Mouse (Mus musculus) stomach, embryonic 15.5 days (tissue): Measurements from ENCODE around the gene Sprr2a2. TPM values are rescaled to one million over a fixed set of nuclear protein-coding genes. Genes with fewer than 3 reads are reported as not detected.
"Not testable (repeated sequence)": the region's sequence is repeated elsewhere in the genome, so short reads cannot be mapped to it uniquely, and the experiment has no call there.

Experiments used
- ATAC-seq: fragments of 200-750 bp; cut with Nextera tagmentation; 2 replicates; pipeline ENCODE4 v1.8.0; 2017; ENCODE audit warnings: low read depth, moderate number of reproducible peaks, moderate TSS enrichment; ENCODE audit not compliant: insufficient read depth, low FRiP score
- H3K27ac ChIP-seq: fragments of 300-500 bp; sonication (generic); 2 replicates; pipeline ENCODE4 v1.5.1; 2015; ENCODE audit warnings: mild to moderate bottlenecking, inconsistent platforms
- H3K27me3 ChIP-seq: fragments of 300-500 bp; sonication (generic); replicated peaks from 2 replicates; pipeline ENCODE4 v1.6.1; 2015; ENCODE audit warnings: inconsistent platforms
- H3K36me3 ChIP-seq: fragments of 300-500 bp; sonication (generic); 2 replicates; pipeline ENCODE4 v1.6.1; 2015; ENCODE audit warnings: inconsistent platforms
- H3K4me1 ChIP-seq: fragments of 300-500 bp; sonication (generic); 2 replicates; pipeline ENCODE4 v1.6.1; 2015; ENCODE audit warnings: inconsistent platforms
- H3K4me2 ChIP-seq: fragments of 300-500 bp; sonication (generic); 2 replicates; pipeline ENCODE4 v1.6.1; 2015; ENCODE audit warnings: mild to moderate bottlenecking, inconsistent platforms
- H3K4me3 ChIP-seq: fragments of 300-500 bp; sonication (generic); replicated peaks from 2 replicates; pipeline ENCODE4 v1.5.1; 2015; ENCODE audit warnings: inconsistent platforms
- H3K9ac ChIP-seq: fragments of 300-500 bp; sonication (generic); 2 replicates; pipeline ENCODE4 v1.6.1; 2015; ENCODE audit warnings: inconsistent platforms
- H3K9me3 ChIP-seq: fragments of 300-500 bp; sonication (generic); 2 replicates; pipeline ENCODE4 v1.6.1; 2016; ENCODE audit warnings: inconsistent platforms
- WGBS: fragments of 180-500 bp; shearing (Covaris S2); methylation state at CpG from one replicate; pipeline ENCODE4 v1.1.7; 2015; 5-methylcytosine and 5-hydroxymethylcytosine counted together
- polyA plus RNA-seq: library from polyadenylated mRNA; unstranded; fragments of >200 nt; fragmentation: Nextera tagmentation; extraction: Ambion mirVana; gene quantifications from 2 replicates; pipeline ENCODE4 v1.2.1, GENCODE M21; 2015

Sprr2a2 gene
- 541 and 1,085 TPM in 2 replicates for polyA plus RNA-seq

GRCm38 (mm10) chr3:92215569-92215968 lies at the start of gene Sprr2a2, which contains the start of gene Sprr2a1:
TSS of gene Sprr2a2 (plus strand) at chr3:92215920.
TSS of gene Sprr2a1 (plus strand) at chr3:92215799.
- H3K9ac ChIP-seq, H3K4me2 ChIP-seq, H3K27ac ChIP-seq, H3K36me3 ChIP-seq, H3K9me3 ChIP-seq, H3K27me3 ChIP-seq, H3K4me3 ChIP-seq, H3K4me1 ChIP-seq: not testable (repeated sequence)
- WGBS = no CpG with 5 or more reads among the region's 2 CpGs
- peak; percentile 33; the same call in 1 of the 2 replicates for ATAC-seq

DNA sequence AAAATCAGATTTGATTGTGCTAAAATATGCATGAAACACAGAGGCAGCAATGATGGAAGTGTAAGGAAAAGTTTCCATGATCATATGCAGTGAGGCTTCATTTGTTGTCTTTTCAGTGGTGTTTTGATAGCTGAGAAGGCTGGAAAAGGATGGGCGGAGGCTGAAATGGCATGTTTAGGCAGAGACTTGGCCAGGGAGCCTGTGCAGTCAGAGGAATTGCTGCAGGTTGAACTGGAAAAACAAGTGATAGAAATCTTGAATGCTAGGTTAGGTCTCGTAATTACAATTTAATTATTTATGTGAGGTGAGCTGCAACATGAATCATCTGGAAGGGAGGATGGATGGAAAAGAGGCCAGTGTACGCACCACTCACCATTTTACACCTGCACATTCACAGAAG lies 45.9 kb upstream of the Sprr2a2 start:
- Histone ChIP-seq H3K9me3 (no peaks in the 10 kb centered on the region), H3K27me3 (no peaks in the 10 kb centered on the region), H3K4me3 (no peak overlapping the region), H3K36me3 (no peaks in the 10 kb centered on the region), H3K9ac (no peak overlapping the region), H3K4me2 (no peak overlapping the region), H3K27ac (no peak overlapping the region), H3K4me1 (no peaks in the 10 kb centered on the region)
- ATAC-seq = no peak
- 64% methylated on average over 3 of the region's 3 CpGs for WGBS

- ATAC-seq = no peak
- 76% methylated on average over 1 of the region's 1 CpGs for WGBS
- Histone ChIP-seq H3K4me3 (no peak overlapping the region), H3K36me3 (no peaks in the 10 kb centered on the region), H3K9ac (no peak overlapping the region), H3K27ac (no peak overlapping the region), H3K27me3 (no peaks in the 10 kb centered on the region), H3K9me3 (no peaks in the 10 kb centered on the region), H3K4me1 (no peaks in the 10 kb centered on the region), H3K4me2 (no peak overlapping the region)
Observed at GRCm38 (mm10) chr3:92176880-92177279, 38.8 kb upstream of the Sprr2a2 start.

GRCm38 (mm10) chr3:92195512-92196200 lies 20.1 kb upstream of the Sprr2a2 start:
- Histone ChIP-seq H3K4me3 (no peak overlapping the region), H3K27me3 (no peaks in the 10 kb centered on the region), H3K36me3 (no peaks in the 10 kb centered on the region), H3K9me3 (no peaks in the 10 kb centered on the region), H3K9ac (no peak overlapping the region), H3K4me2 (no peak overlapping the region), H3K27ac (no peak overlapping the region), H3K4me1 (no peaks in the 10 kb centered on the region)
- 84% methylated on average over 6 of the region's 6 CpGs for WGBS
- ATAC-seq = no peak; the same call in 1 of the 2 replicates

DNA sequence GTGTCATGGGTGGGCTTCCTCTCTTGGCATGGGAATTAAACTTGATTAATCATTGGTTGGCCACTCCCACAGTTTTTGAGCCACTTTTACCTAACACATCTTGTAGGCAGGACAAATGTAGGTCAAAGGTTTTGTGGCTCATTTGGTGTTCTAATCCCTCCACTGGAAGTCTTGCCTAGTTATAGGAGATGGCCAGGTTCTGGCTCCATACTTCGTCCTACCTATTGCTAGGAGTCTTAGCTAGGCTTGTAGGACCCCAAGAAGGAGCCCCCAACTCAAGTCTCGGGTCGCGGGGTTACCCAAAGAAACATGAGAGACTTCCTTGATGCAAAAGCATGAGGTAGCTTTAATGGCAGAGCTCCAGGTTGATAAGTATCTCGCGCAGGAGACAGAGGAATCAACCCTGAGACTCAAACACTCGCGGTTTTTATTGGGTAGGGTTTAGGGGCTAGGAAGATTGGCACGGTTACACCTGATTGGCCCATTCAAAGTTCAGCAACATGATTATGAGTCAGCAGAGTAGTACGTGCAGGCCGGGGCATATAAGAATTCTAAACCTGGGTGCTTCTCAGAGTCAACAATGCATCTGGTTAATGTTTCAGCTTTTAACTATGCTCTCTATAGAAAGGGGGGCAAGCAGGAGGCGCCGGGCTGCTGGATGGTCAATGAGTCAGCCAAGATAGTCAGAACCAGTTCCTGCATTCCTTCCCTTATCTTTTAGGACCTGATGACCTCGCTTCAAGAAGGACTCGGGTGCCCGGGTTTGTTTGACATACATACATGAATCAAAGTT lies 4.4 kb upstream of the Sprr2a2 start:
- H3K9ac ChIP-seq, H3K4me1 ChIP-seq, H3K27me3 ChIP-seq, H3K4me3 ChIP-seq, H3K36me3 ChIP-seq, H3K27ac ChIP-seq, H3K9me3 ChIP-seq, H3K4me2 ChIP-seq: not testable (repeated sequence)
- ATAC-seq = peak; percentile 92
- no CpG with 5 or more reads among the region's 16 CpGs for WGBS

DNA sequence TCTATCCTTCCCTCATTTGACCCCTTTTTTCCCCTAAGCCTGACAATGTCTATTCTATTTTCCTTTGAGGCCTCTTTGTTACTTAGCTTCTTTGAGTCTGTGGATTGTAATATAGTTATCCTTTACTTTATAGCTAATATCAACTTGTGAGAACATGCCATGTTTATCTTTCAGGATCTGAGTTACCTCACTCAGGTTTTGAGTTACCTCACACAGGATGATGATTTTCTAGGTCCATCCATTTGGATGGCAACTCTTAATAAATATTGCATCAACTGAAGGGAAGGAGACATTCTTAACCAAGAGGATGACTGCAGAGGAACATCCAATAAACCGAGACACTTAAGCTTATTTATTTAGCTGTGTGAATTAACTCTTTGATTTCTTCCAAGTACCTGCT lies 3.7 kb upstream of the Sprr2a2 start:
- not testable (repeated sequence) for ATAC-seq, H3K4me3 ChIP-seq
- no CpG with 5 or more reads among the region's 1 CpGs for WGBS

DNA sequence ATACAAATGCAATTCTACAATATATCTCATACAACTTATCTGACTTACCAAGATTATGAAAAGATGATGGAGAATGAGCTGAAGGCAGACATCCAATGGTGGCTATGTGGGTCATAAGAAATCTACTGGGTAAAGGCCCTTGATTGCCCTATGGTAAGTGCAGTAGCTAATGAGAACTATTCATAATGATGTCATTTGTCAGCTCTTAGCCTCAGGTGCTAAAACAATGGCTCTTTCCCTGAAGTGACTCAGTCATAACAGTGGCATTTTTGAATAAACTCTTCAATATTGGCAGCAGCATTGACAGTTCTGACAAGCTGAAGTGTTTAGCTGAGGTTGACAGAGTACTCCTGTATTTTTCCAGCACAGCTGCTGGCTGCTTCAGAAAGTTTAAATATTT lies 2.1 kb upstream of the Sprr2a2 start:
- H3K4me1 ChIP-seq, H3K4me3 ChIP-seq, H3K4me2 ChIP-seq, H3K9me3 ChIP-seq, H3K9ac ChIP-seq, ATAC-seq, H3K27ac ChIP-seq, H3K27me3 ChIP-seq, H3K36me3 ChIP-seq: not testable (repeated sequence)

More for the DNA sequence above, 3.7 kb upstream of the Sprr2a2 start:
- not testable (repeated sequence) for H3K4me2 ChIP-seq, H3K9me3 ChIP-seq, H3K27ac ChIP-seq, H3K27me3 ChIP-seq, H3K9ac ChIP-seq, H3K36me3 ChIP-seq, H3K4me1 ChIP-seq

GRCm38 (mm10) chr3:92219031-92219430 lies 3.3 kb downstream of the Sprr2a2 start:
- H3K9ac ChIP-seq, H3K4me3 ChIP-seq, H3K27ac ChIP-seq, H3K36me3 ChIP-seq, H3K4me2 ChIP-seq, H3K9me3 ChIP-seq, H3K27me3 ChIP-seq, H3K4me1 ChIP-seq: not testable (repeated sequence)
- ATAC-seq = 0 out of 2 replicates have a peak, but pooled peaks have one; percentile 28
- no CpG with 5 or more reads among the region's 8 CpGs for WGBS

GRCm38 (mm10) chr3:92223708-92224107 lies 8.0 kb downstream of the Sprr2a2 start:
- H3K9me3 ChIP-seq, H3K27ac ChIP-seq, H3K9ac ChIP-seq, H3K4me2 ChIP-seq, H3K4me1 ChIP-seq, H3K4me3 ChIP-seq, H3K36me3 ChIP-seq, H3K27me3 ChIP-seq: not testable (repeated sequence)
- ATAC-seq = 0 out of 2 replicates have a peak, but pooled peaks have one; percentile 54

- H3K9me3 ChIP-seq, H3K4me3 ChIP-seq, H3K36me3 ChIP-seq, ATAC-seq, H3K4me1 ChIP-seq, H3K9ac ChIP-seq, H3K27me3 ChIP-seq, H3K4me2 ChIP-seq, H3K27ac ChIP-seq: not testable (repeated sequence)
- WGBS = 75% methylated on average over 3 of the region's 3 CpGs
Observed at GRCm38 (mm10) chr3:92227410-92227809, 11.7 kb downstream of the Sprr2a2 start.

- not testable (repeated sequence) for H3K27me3 ChIP-seq, H3K4me3 ChIP-seq, H3K27ac ChIP-seq, H3K9me3 ChIP-seq, H3K9ac ChIP-seq, H3K4me2 ChIP-seq, H3K4me1 ChIP-seq, H3K36me3 ChIP-seq
- peak; percentile 45 for ATAC-seq
- no CpG with 5 or more reads among the region's 5 CpGs for WGBS
Observed at GRCm38 (mm10) chr3:92236463-92237189, 20.9 kb downstream of the Sprr2a2 start.

DNA sequence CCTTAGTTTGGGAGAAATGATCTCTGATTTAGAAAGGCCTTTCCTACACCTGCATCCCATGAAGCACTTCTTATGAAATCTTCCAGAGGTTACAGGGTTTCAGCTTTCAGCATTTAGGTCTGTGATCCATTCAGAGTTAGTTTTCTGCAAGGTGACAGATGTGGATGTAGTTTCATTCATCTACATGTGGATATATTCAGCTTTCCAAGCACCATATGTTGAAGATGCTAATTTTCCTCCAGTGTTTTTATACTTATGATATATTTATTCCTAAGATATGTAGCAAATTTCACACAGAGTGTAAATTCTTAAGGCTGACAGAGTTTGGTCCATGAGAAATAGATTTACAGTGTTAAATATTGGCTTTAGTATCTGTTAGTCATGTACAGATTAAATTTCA lies 23.0 kb downstream of the Sprr2a2 start:
- not testable (repeated sequence) for H3K36me3 ChIP-seq, H3K4me1 ChIP-seq, H3K27ac ChIP-seq, H3K9me3 ChIP-seq, H3K27me3 ChIP-seq, ATAC-seq, H3K9ac ChIP-seq, H3K4me2 ChIP-seq, H3K4me3 ChIP-seq
